Mouse (Mus musculus) 3T3-L1 (cell line): ENCODE measurements at regions not wholly inside any gene's neighbourhood (a gene's known extent, or its start where the extent isn't known, plus 50 kb on each side); places are given as distances from the start of the nearest gene placed in this dataset.

Experiments used
- DNase-seq: peaks from one replicate; pipeline ENCODE4 v3.0.0-alpha.2; 2015; ENCODE audit warnings: low read depth, low spot score

- DNase-seq, result no peak
These were observed 125.0 kb upstream of the Pkdcc start for GRCm38 (mm10) chr17:83089856-83090692.

- DNase-seq, result no peak
These were observed 121.2 kb upstream of the Pkdcc start for GRCm38 (mm10) chr17:83093862-83094261.

GRCm38 (mm10) chr17:83096451-83096850 is 118.6 kb upstream of the Pkdcc start:
- peak; percentile 48 for DNase-seq

- DNase-seq, result no peak
These were observed 117.1 kb upstream of the Pkdcc start for GRCm38 (mm10) chr17:83097998-83098397.

- no peak for DNase-seq
These were observed 116.2 kb upstream of the Pkdcc start for GRCm38 (mm10) chr17:83098679-83099413.

- no peak for DNase-seq
These were observed 114.1 kb upstream of the Pkdcc start for GRCm38 (mm10) chr17:83101035-83101434.

- DNase-seq, result no peak
These were observed 113.3 kb upstream of the Pkdcc start for GRCm38 (mm10) chr17:83101756-83102155.

- DNase-seq, result no peak
These were observed 112.2 kb upstream of the Pkdcc start for GRCm38 (mm10) chr17:83102675-83103412.

- DNase-seq, result no peak
These were observed 106.9 kb upstream of the Pkdcc start for GRCm38 (mm10) chr17:83108151-83108550.

GRCm38 (mm10) chr17:83109792-83110440 is 105.2 kb upstream of the Pkdcc start:
- DNase-seq, result peak; percentile 93

- DNase-seq, result no peak
These were observed 104.5 kb upstream of the Pkdcc start for GRCm38 (mm10) chr17:83110556-83110955.

GRCm38 (mm10) chr17:83115146-83115545 is 99.9 kb upstream of the Pkdcc start:
- no peak for DNase-seq

GRCm38 (mm10) chr17:83115832-83116480 is 99.1 kb upstream of the Pkdcc start:
- no peak for DNase-seq

- no peak for DNase-seq
These were observed 94.3 kb upstream of the Pkdcc start for GRCm38 (mm10) chr17:83120665-83121232.

- DNase-seq, result no peak
These were observed 92.4 kb upstream of the Pkdcc start for GRCm38 (mm10) chr17:83122525-83123280.

GRCm38 (mm10) chr17:83125057-83125456 is 90.0 kb upstream of the Pkdcc start:
- DNase-seq, result no peak

GRCm38 (mm10) chr17:83127842-83128241 is 87.2 kb upstream of the Pkdcc start:
- DNase-seq, result no peak

GRCm38 (mm10) chr17:83128843-83129544 is 86.1 kb upstream of the Pkdcc start:
- no peak for DNase-seq

GRCm38 (mm10) chr17:83129658-83130057 is 85.4 kb upstream of the Pkdcc start:
- DNase-seq, result no peak
